Mouse (Mus musculus): ENCODE measurements around the gene Shank2.

DNA sequence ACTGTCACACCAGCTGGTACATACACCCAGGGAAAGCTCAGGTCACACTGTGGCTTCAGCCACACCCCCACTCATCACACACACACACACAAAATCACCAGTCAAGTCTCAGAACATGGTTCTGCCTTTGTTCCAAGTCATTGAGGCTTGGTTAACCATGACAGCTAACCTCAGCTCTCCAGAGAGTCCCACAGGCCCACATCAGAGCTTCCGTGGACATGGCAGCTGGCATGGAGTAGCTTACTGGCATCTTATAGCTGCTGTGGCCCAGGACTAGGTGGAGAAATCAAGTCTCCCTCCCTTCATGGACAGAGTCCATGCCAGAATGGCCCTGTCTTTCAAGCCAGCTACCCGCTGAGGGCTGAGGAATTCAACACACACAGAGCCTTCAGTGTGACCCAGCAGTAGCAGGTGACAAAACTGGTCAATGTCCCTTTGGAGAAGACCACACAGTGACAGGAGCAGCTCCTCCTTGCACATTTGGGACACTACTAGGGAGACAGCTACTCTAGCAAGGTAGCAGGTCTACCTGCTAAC is 406.8 kb downstream of the Shank2 start:
- TF ChIP-seq EP300 (optimal IDR thresholded peaks at IDR 0.05) (no peak), CTCF (IDR thresholded peaks at IDR 0.05; ENCODE audit: low read depth) (no peak)
